Mouse (Mus musculus) R1 (cell line): ENCODE measurements around the gene Olfr686.

Source experiments
- DNase-seq: peaks from one replicate; pipeline ENCODE4 v3.0.0-alpha.2; 2018; ENCODE audit warnings: low read depth, low spot score

Olfr686 gene

DNA sequence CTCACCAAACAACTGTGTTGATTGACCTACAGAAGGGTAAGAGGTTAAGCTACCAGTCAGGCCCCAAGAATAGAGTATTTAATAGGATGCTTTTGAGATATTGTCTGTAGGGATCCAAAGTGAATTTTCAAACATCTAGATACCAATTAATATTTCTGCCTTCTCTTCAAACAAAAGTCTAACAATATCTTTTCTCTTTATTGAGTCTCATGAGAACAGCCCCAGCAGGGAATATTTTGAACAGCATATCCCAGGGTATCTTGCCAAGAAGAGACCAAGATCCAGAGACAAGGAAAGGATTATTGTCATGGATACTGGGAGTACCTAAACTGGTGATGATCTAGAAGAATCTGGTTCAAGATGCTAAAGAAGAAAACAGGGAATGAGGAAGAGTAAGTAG, at the start of gene Olfr686:
Gene Olfr686, minus strand, starts transcription at position 101 of the 400 bp plus-strand sequence.
- no peak for DNase-seq

DNA sequence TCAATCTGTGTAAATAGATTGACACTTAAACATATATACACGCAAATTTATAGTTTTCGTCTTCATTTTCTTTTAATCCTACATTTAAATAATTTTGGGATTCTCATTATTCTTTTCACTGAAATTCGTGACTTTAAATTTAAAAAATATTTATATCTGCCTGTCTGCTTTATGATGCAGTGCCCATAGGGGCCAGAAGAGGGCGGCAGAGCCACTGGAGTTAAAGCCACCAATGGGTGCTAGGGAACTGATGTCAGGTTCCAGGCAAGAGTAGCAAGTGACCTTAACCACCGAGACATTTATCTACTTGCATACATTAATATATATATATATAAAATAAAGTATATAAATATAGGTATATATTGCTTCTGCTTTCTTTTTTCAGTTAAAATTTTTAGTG, 49.4 kb upstream of the Olfr686 start:
- peak; percentile 48 for DNase-seq

DNA sequence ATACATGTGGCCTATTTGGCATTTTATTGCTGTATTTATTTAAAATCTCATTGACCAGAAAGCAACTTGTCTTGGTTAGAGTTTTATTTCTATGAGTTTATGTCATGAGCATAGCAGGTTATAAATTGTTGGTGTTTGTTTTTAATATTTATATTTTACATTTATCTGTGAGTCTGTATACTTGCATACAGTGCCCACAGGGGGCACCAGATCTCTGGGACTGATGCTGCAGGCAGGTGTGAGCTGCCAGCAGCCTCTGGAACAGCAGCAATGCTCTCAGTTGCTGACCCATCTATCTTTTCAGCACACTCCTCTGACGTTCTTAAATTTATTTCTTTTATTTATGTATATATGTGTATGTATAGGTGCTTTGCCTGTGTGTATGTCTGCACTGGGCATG, 40.9 kb upstream of the Olfr686 start:
- no peak for DNase-seq

DNA sequence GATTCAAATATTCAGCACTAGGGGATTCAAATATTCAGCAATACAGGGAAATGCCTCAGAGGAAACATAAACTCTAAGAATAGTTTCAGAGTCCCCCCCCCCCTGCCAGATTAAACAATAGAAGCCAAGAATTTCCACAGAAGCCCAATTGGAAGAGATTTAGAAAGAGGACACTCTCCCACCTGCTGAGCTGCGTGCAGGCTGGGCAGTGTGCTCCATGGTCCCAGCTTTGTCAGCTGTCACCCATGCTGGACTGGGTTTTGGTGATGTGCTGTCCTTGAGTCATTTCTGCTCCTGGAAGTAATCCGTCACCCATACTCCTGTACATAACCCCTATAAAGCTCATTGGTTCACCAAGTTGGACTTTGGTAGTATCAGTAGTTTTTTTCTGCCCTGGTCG, 40.4 kb upstream of the Olfr686 start:
- DNase-seq, result no peak

DNA sequence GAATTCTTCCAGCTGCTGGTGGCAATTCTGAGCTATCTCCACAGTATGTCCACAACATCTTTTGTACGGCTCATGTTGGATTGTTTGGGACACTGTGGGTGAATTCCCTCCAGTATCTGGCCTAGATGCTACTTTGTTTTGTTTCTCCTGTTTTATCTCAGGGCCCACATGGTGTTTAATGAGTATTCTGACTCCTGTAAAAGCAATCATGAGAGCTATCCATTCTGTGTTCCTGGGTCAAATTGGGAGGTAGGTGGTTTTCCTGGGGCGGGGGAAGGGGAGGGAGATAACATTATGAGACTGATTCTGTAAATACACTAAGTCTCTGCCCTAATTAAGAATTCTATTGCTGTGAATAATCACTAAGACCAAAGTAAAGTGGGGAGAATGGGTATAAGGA, 22.1 kb upstream of the Olfr686 start:
- no peak for DNase-seq

DNA sequence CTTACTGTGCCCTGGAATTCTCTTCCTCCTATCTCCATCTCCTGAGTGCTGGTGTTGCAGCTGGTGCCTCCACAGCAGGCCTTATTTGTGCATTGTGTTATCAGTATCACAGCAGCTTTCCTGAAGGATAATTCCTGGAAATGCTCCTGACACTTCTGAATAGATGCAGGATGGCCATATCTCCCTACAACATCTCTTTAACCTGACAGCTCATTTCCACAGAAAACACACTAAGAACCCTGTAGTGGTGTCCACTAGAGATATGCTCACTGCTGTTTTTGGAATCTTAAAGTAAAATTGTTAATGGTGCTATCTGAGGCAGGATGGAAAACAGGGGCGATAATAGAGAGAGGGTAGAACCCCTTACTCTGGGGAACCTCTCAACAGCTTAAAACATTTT, 20.9 kb upstream of the Olfr686 start:
- no peak for DNase-seq

DNA sequence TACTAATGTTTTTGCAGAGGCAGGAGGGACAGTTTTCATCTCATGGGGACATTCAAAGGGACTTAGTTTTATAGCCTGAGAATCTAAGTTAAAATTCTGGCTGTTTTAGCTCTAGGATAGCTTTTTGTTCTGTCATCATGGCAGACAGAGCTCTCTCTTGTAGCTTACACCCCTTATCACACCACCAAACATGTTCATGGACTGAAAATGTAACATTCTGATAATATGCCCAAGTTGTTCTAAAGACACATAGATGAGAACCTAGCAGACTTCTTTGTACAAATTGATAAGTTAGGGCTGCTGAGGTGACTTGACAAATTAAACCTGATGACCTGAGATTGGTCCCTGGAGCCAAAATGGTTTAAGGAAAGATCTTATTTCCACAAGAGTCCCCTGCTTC, 19.4 kb upstream of the Olfr686 start:
- no peak for DNase-seq

DNA sequence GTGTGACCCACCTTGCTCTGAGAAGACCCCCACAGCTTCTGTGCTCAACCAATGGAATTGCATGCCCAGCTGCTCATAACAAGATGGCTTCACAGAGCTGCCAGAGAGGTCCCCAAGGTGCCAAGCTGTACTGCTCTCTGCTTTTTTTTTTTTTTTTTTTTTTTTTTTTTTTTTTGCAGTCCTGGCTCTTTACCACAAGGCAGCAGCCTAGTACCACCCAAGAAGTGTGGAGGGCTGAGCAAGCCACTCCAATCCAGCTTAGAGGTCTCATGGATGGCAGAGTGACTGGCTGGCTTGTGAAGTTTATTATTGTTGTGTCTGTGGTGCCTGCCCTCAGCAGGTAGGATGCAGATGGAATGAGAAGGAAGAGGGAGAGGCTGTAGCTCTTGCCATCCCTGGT, 18.8 kb upstream of the Olfr686 start:
- DNase-seq, result no peak

DNA sequence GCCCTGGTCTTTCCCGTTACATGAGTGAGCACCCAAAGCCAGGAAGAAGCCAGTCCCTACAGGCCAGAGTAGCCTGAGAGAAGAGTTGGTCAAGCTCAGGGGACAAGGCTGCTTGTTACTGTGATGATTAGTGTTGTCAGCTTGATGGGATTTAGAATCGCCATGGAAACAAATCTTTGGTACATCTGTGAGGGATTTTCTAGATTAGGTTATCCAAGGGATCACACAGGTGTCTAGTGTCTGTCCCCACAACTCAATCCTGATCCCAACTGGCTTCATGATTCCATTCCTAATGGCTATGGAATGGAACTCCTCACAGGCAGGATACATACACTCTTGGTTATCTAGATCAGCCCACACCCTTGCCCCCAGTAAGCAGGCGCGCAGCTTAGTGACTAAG, 11.0 kb upstream of the Olfr686 start:
- DNase-seq, result no peak

DNA sequence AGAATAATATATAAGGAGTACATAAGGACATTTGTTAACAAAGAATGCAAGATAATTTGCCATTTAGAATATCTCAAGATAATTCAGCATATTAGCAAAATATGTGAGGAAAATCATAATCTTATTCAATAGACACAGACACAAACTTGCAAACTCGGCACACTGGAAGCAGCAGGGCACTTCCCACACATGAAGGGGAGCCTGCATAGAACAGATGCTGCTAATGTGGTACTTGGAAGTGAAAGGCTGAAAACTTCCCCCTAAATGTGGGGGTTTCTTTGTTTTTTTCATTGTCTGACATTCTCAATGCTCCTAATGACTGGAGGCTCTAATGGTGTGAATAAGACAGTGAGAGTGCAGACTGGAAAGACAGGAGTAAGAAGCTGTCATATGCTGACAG, 7.5 kb upstream of the Olfr686 start:
- DNase-seq, result no peak

DNA sequence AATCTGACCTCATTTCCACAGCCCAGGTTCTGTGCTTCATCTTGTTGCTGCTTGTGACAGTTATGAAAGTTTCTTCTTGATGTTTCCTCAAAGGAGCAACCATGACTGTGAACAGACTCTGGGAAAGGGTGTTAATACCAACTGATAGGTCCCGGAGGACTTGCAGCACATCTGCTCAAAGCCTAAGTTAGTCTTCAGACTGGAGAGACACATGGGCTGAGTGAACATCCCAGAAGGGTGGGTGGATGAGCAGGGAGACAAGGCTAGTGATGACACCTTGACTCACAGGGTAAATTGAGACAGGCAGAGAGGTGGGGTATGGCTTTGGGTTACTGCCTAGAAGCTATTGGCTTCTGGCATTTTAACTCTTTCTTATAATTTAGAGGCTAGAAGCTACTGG, 21.4 kb downstream of the Olfr686 start, which contains the start of gene Olfr685:
Gene Olfr685, minus strand, starts transcription at position 101 of the 400 bp plus-strand sequence.
- DNase-seq, result no peak

DNA sequence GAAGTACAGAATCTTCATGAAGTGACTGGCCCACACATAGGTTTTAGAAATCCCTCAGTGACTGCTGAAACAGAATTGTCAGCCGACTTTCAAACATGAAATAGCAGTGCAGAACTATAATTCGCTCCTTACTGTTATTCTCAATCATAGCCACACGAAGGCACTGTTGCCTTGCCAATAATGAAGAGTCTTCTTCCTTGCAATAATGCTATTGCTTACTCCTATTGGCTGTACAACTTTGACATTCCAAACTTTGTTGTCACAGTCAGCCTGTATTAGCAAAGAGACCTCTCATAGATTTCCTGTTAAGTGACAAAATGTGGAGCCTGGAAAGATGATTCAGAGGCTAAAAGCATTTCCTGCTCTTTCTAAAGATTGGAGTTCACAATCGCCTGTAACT, 36.5 kb downstream of the Olfr686 start:
- DNase-seq, result peak; percentile 14

DNA sequence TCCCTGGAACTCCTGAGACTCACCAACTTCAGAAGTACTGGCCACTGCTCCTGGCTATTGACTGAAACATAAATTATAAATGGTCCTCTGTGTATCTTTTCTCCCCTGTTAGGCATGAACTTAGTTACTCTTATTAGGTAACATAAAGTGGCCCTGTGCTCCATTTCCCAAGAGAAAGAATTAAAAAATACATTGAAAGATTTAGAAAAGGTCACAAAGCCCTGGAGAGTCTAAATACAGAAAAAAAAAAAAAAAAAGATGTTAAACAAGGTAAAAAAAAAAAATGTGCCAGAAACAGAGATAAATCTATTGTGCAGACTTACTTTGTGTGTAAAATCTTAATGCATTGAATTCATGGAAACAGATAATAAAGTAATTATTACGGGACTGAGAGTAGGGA, 43.7 kb downstream of the Olfr686 start, which contains the start of gene Olfr684:
Gene Olfr684, minus strand, starts transcription at position 101 of the 400 bp plus-strand sequence.
- DNase-seq, result no peak
